Mouse (Mus musculus): ENCODE results near the gene A130010J15Rik. TPM values are rescaled to one million over a fixed set of nuclear protein-coding genes. Genes with fewer than 3 reads are reported as not detected.
A peak's percentile ranks its signal among the peaks of the same experiment; 100 is the strongest.

Gene A130010J15Rik
- polyA plus RNA-seq, 1 experiment from 2014 or later = 7.7 TPM

DNA sequence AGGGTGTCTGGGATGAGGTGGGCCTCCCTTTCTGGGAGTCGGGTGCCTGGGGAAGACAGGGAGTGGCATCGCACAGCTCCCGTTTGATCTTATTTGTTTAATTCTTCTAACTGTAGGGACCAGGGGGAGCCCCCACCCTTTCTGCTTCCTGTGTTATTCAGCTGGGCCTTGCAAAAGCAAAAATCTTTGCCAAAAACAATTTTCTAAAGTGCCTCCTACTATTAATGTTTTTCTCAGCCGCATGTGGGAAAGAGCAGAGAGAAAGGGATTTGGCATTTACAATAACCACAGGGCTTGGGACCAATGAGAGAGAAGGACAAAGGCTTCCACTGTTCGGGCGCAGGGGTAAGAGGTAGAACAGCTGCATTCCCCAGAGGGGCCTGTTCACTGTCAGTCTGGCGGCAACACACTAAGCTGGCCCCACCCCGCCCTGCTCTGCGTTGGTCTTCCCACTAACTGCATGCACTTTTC, 21.3 kb downstream of the A130010J15Rik start:
- 65% methylated on average over 9 of the region's 9 CpGs for WGBS (ENCODE audit: insufficient replicate concordance)
- no peak overlapping the region for H3K4me2 ChIP-seq
- no peak overlapping the region for H3K9ac ChIP-seq
- ATAC-seq = no peak
- H3K4me1 ChIP-seq = 0 out of 2 replicates have a peak, but pooled peaks cover 7% of the 10 kb centered on the region
- H3K9me3 ChIP-seq (replicated peaks) = no peaks in the 10 kb centered on the region
- H3K36me3 ChIP-seq = no peaks in the 10 kb centered on the region
- no peak overlapping the region for H3K4me3 ChIP-seq
- 0 out of 2 replicates have a peak overlapping the region, but pooled peaks have one; percentile 4 for H3K27ac ChIP-seq
- no peaks in the 10 kb centered on the region for H3K27me3 ChIP-seq (replicated peaks)

DNA sequence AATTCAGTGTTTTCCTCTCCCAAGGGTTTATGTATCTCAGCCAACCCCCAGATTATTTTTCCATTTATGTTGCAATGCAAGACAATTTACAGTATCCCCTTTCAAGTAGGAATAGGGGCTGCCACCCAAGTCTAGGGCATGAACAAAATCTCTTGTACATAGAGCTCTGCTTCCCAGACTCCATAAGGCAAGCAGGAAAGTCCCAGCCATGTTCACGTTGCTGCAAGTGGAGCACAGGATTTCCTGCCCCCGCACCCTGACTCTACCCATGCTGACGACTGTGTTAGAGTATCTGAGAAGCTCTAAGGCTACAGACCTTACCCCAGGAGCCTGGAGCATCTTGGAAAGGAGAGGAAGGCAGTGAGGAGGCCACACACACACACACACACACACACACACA, 21.9 kb downstream of the A130010J15Rik start:
- H3K4me3 ChIP-seq = no peak overlapping the region
- no peaks in the 10 kb centered on the region for H3K36me3 ChIP-seq
- no peaks in the 10 kb centered on the region for H3K27me3 ChIP-seq (replicated peaks)
- no peak for ATAC-seq
- H3K4me2 ChIP-seq = no peak overlapping the region
- 50% methylated on average over 3 of the region's 3 CpGs for WGBS (ENCODE audit: insufficient replicate concordance)
- no peaks in the 10 kb centered on the region for H3K9me3 ChIP-seq (replicated peaks)
- no peak overlapping the region for H3K27ac ChIP-seq
- 0 out of 2 replicates have a peak, but pooled peaks cover 7% of the 10 kb centered on the region for H3K4me1 ChIP-seq
- H3K9ac ChIP-seq = no peak overlapping the region

DNA sequence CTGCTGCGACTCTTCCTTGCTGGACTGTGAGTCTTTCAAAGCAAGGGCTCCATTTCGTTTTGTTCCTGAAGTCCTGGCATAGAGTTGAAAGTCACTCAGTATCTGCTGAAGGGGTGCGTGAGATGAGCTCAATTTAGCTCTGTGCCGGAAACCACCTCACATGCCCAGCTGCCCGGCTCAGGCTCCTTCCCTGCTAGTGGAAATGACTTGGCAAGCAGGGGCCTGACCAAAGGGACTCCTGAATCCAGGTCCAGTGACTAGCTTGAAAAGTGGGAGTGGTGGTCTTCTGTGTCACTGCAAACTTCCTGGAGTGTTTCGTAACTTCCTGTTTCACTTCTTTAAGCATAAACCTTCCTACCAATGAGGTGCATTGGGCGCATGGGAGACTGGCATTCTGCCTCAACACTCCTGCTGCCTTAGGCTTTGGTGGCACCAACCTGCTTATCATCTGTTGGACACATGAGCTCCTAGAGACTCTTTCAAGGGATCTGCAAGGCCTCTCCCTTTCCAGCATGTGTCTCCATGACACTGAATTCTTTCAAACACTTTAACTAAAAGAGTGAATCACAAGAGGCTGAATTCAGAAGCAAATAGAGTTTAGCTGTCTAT, 23.9 kb downstream of the A130010J15Rik start:
- no peak for ATAC-seq
- no peak overlapping the region for H3K4me2 ChIP-seq
- no peaks in the 10 kb centered on the region for H3K9me3 ChIP-seq (replicated peaks)
- H3K27ac ChIP-seq = no peak overlapping the region
- WGBS (ENCODE audit: insufficient replicate concordance) = 62% methylated on average over 7 of the region's 7 CpGs
- H3K9ac ChIP-seq = no peak overlapping the region
- H3K4me3 ChIP-seq = no peak overlapping the region
- no peaks in the 10 kb centered on the region for H3K36me3 ChIP-seq
- H3K27me3 ChIP-seq (replicated peaks) = no peaks in the 10 kb centered on the region
- H3K4me1 ChIP-seq = 0 out of 2 replicates have a peak, but pooled peaks cover 7% of the 10 kb centered on the region

DNA sequence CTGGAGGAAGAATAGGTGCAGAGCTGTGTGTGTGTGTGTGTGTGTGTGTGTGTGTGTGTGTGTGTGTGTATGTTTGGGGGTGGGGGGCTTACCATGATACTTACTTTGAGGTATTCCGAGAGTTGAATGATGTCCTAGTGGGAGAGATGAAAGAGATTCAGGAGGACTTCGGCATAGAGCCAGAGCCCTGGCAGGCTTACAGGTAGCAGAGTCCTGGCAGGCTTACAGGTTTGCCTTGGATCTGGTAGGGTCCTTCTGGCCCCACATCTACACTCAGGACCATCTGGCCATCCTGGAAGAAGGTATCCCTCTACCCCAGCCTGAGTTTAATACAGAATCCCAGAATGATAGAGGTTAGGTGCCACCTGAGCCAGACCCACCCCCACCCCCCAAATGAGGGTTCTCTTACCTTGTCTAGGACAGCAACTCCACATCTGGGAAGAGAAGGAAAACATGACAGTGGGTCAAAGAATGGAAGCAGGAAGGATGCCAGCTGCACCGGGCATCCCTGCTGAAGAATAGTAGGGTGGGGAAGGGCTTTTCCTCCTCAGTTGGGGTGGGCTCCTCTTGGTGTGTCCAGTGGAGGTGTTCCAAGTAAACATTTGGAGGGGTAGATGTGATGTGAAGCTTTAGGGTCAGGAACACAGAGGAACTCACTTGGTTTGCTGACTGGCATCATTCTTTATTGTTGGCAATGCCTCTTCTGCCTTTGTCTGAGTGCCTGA, 26.7 kb downstream of the A130010J15Rik start:
- no peaks in the 10 kb centered on the region for H3K27me3 ChIP-seq (replicated peaks)
- no peak overlapping the region for H3K4me3 ChIP-seq
- H3K4me2 ChIP-seq = no peak overlapping the region
- H3K9ac ChIP-seq = no peak overlapping the region
- no peak for ATAC-seq
- H3K27ac ChIP-seq = no peak overlapping the region
- 53% methylated on average over 3 of the region's 3 CpGs for WGBS (ENCODE audit: insufficient replicate concordance)
- no peaks in the 10 kb centered on the region for H3K9me3 ChIP-seq (replicated peaks)
- no peaks in the 10 kb centered on the region for H3K36me3 ChIP-seq
- peaks cover 12% of the 10 kb centered on the region for H3K4me1 ChIP-seq

DNA sequence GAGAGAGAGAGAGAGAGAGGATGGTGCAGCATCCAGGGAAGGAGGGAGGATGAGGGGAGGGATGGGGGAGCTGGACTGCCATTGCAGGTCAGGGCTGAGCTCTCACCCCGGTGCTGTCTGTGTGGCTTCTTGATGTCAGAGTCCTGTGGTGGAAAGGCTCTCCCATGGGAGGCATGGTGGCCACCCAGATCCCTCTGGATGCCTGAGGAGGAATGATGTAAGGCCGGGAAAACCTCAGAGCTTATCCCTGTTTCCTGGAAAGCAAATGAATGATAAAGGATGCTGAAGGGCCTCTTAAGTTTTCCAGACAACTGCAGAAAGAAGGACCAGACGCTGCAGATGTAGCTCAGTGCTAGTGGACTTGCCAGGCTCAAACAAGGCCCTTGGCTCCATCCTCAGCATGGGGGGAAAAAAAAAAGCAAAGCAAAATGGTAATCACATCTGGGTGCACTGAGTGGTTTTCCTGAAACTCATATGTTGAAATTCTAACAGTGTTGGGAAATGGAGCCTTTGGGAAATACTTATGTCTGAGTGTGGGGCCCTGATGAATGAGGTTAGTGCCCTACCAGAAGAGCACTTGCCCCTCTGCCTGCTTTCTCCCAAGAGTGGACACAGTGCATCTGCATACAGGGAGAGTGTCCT, 27.4 kb downstream of the A130010J15Rik start:
- H3K4me3 ChIP-seq = no peak overlapping the region
- 57% methylated on average over 3 of the region's 3 CpGs for WGBS (ENCODE audit: insufficient replicate concordance)
- ATAC-seq = no peak

DNA sequence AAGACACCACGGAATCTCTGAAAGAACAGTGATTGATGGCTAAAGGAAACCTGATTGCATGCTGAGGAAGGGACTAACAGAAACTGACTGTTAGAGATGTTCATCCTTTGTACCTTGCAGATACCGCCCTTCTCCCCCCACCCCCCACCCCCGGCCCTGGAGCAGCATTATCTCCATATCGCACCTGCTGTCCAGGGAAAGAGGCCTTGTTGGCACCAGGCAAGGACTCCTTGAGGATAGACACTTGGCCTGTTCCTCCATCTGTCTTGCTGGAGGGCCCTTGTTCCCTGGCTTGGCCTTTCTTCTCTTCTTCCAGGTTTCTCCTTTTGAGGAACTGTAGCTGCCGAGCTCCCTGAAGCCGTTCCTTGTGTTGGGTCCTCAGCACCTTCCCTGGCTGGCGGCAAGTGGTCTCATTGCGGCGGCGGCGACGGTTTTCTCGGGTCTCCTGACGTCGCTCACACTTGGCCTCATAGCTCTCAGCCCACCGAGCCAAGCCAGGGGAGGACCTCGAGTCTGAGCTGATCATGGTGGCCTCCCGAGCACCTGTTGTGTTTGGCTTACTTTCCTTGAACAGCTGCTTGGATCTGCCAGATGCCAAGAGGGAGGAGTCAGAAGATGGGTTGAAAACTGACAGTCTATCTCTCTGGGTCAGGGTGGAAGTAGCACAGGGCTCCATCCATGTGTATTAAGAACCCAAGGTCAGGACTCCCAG, 29.8 kb downstream of the A130010J15Rik start:
- ATAC-seq = no peak
- WGBS (ENCODE audit: insufficient replicate concordance) = 72% methylated on average over 18 of the region's 18 CpGs
- Histone ChIP-seq H3K9me3 (replicated peaks) (no peaks in the 10 kb centered on the region), H3K4me1 (peaks cover 12% of the 10 kb centered on the region), H3K4me2 (no peak overlapping the region), H3K36me3 (no peaks in the 10 kb centered on the region), H3K27me3 (replicated peaks) (no peaks in the 10 kb centered on the region), H3K27ac (no peak overlapping the region), H3K4me3 (no peak overlapping the region), H3K9ac (no peak overlapping the region)

More for the DNA sequence above, 27.4 kb downstream of the A130010J15Rik start:
- no peak overlapping the region for H3K4me2 ChIP-seq
- H3K27me3 ChIP-seq (replicated peaks) = no peaks in the 10 kb centered on the region
- peaks cover 12% of the 10 kb centered on the region for H3K4me1 ChIP-seq
- no peaks in the 10 kb centered on the region for H3K36me3 ChIP-seq
- H3K27ac ChIP-seq = no peak overlapping the region
- H3K9me3 ChIP-seq (replicated peaks) = no peaks in the 10 kb centered on the region
- no peak overlapping the region for H3K9ac ChIP-seq

DNA sequence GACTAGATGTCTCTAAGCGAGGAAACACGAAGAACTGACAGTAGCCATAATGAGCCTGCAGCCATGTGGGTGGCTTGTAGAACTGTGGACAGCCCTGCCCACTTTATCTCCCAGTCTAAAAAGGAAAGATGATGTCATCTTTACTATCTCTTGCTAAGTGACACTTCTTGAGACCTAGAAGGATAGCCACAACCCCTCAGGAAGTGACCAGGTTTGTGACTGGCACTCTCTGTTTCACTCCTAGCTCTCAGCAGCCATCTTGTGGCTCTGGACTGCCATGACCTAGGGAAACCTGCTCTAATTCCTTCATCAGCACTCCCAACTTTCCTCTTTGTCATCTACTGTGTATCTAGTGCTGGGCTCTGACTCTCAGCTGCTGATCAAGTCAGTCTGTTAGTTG, 30.5 kb downstream of the A130010J15Rik start:
- Histone ChIP-seq H3K27me3 (replicated peaks) (no peaks in the 10 kb centered on the region), H3K9me3 (replicated peaks) (no peaks in the 10 kb centered on the region), H3K36me3 (no peaks in the 10 kb centered on the region), H3K4me3 (no peak overlapping the region), H3K4me2 (no peak overlapping the region), H3K27ac (no peak overlapping the region), H3K9ac (no peak overlapping the region), H3K4me1 (peaks cover 12% of the 10 kb centered on the region)
- peak; percentile 10; the same call in 1 of the 2 replicates for ATAC-seq
- WGBS (ENCODE audit: insufficient replicate concordance) = 70% methylated on average over 2 of the region's 2 CpGs

DNA sequence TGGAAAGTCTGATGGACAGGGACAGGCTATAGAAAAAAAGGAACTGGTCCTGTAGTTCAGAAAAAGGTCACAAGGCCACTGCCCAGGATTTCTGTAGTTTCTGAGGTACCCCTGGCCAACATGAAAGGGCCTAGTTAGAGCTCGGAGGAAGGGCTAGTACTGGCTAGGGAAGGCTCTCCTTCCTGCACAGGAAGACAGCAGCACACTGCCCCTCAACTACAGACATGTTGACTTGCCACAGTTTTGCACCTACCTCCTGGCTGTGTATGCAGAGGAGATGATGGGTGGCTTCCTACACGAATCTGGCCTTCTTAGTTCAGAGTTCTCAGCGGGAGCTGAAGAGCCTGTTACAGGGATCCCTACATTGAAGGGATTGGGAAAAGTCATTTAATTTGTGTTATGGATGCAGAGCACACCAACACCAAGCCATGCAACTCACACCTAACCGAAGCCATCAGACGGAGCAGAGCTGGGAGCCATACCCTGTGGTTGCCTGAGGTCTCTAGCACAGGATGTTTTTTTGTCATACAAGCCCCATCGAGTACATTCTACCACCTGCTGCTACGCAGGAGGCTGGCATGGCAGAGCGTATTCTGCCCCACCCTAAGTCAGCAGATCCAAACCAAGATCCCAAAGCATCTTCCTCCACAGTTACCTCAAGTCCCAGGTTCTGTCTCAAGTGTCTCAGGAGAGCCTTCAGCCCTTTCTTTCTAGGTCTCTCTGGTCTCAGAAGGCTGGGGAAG, 33.0 kb downstream of the A130010J15Rik start:
- 37% methylated on average over 8 of the region's 8 CpGs for WGBS (ENCODE audit: insufficient replicate concordance)
- Histone ChIP-seq H3K4me1 (peaks cover 16% of the 10 kb centered on the region), H3K27me3 (replicated peaks) (no peaks in the 10 kb centered on the region), H3K4me2 (peak overlapping the region; percentile 27), H3K9me3 (replicated peaks) (no peaks in the 10 kb centered on the region), H3K36me3 (no peaks in the 10 kb centered on the region), H3K4me3 (peak overlapping the region; percentile 24), H3K27ac (peak overlapping the region; percentile 46; the same call in 1 of the 2 replicates), H3K9ac (no peak overlapping the region)
- ATAC-seq = no peak

DNA sequence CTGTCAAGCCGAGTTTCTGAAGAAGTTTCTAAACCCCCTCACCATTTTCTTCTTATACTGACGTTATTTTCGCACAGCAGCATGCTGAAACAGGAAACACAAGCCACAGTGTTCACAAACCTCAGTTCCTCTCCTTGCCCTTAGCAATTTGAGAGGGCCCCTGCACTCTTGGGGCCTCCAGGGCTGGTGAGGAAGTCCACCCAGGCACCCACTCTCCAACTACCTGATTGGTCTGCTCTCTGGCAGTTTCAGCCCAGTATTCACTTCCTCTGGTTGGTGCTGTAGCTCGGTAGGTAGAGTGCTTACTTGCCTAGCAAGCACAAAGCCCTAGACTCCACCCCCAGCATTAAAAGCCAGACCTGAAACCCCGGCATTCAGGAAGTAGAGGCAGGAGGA, 33.5 kb downstream of the A130010J15Rik start, which contains the start of gene Traf3ip3:
TSS of gene Traf3ip3 (minus strand) at position 321 of the 396 bp plus-strand sequence.
- Histone ChIP-seq H3K4me1 (peaks cover 16% of the 10 kb centered on the region), H3K27ac (peak within 1 kb of the TSS; percentile 46; the same call in 1 of the 2 replicates), H3K27me3 (replicated peaks) (no peaks in the 10 kb centered on the region), H3K4me2 (peak within 1 kb of the TSS; percentile 27), H3K36me3 (no peaks in the 10 kb centered on the region), H3K9ac (no peak within 1 kb of the TSS), H3K4me3 (peak within 1 kb of the TSS; percentile 24), H3K9me3 (replicated peaks) (no peaks in the 10 kb centered on the region)
- WGBS (ENCODE audit: insufficient replicate concordance) = 14% methylated on average over 5 of the region's 5 CpGs
- peak; percentile 69 for ATAC-seq

DNA sequence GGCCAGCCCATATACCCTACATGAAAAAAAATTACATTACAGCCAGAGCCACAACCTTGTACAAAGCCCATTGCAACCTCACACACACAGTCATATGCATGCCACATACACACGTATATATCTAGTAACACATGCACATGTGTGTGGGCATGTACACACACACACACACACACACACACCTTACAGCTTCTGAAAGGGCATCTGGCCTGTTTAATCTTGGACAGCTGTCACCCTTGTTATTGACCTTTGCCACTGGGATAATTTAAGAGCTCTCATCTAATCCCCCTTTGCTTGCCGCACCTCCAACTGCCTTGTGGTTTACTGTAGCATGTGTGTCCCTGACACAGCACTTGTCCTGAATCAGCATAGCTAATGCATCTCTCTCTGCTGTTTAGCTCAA, 36.0 kb downstream of the A130010J15Rik start:
- H3K4me3 ChIP-seq = no peak overlapping the region
- WGBS (ENCODE audit: insufficient replicate concordance) = 51% methylated on average over 2 of the region's 2 CpGs
- 0 out of 2 replicates have a peak, but pooled peaks cover 5% of the 10 kb centered on the region for H3K4me1 ChIP-seq
- ATAC-seq = no peak
- H3K9ac ChIP-seq = no peak overlapping the region
- H3K9me3 ChIP-seq (replicated peaks) = no peaks in the 10 kb centered on the region
- no peak overlapping the region for H3K4me2 ChIP-seq
- H3K36me3 ChIP-seq = no peaks in the 10 kb centered on the region
- H3K27me3 ChIP-seq (replicated peaks) = no peaks in the 10 kb centered on the region
- no peak overlapping the region for H3K27ac ChIP-seq

DNA sequence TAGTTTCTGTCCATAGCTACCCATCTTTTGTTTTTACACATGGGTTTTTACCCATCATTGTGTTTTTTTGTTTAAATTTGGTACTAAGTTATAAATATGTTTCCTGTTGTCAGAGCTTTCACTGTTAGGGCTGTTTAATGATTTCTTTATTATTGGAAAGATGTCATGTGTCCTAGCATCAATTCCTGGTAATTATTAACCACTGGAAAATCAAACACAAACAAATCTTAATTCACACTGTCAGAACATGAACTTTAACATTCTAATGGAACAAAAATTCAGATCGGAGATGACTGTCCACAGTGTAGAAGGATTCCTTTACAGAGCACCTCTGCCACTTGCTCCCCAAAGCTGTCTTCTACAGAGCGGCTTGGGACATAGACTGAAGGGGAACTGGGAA, 37.6 kb downstream of the A130010J15Rik start:
- Histone ChIP-seq H3K27me3 (replicated peaks) (no peaks in the 10 kb centered on the region), H3K4me3 (no peak overlapping the region), H3K4me2 (no peak overlapping the region), H3K4me1 (0 out of 2 replicates have a peak, but pooled peaks cover 5% of the 10 kb centered on the region), H3K36me3 (no peaks in the 10 kb centered on the region), H3K9me3 (replicated peaks) (no peaks in the 10 kb centered on the region), H3K27ac (no peak overlapping the region), H3K9ac (no peak overlapping the region)
- WGBS (ENCODE audit: insufficient replicate concordance) = 76% methylated on average over 2 of the region's 2 CpGs
- no peak for ATAC-seq
